Mouse (Mus musculus) regulatory T cell (primary cell): ENCODE results near the gene Gipr.
"Not testable (repeated sequence)": the region's sequence is repeated elsewhere in the genome, so short reads cannot be mapped to it uniquely, and the experiment has no call there.

Source experiments
- in situ Hi-C: fragments of 300-600 bp; cut with MboI, MseI; formaldehyde crosslinking; loops from one replicate; pipeline ENCODE4 v1.15.1; 2025; ENCODE audit warnings: high pct_unique_total_duplicates

The Gipr gene

DNA sequence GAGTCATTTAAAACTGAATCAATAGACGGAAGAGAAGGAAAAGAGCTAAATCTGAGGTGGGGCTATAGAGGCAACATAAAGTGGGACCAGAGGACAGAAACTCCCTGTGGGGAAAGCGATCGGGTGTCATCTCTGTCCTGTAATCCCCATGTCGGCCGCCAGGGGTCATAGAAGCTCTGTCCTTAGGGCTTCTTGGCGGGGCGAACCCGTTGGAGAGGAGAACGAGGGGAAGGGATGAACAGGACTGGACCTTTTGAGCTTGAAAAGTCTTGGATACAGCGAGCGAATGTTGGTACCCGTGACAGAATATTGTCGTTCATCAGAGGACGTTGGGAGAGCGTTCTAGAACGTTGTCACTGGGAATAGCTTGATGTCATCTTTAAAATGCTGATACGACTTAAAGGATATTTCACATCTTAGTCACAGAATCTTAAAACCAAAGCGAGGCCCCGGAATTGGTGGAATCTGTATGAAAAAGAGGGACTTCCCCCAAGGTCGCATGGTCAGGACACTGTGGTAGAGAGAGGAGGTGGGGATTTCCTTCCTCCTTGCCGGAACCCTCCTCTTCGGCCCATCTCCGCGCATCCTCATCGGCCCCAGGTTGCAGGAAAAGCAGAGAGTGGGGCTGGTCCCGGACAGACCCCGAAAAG lies 12.6 kb upstream of the Gipr start:
- in situ Hi-C loops: no loop called here

DNA sequence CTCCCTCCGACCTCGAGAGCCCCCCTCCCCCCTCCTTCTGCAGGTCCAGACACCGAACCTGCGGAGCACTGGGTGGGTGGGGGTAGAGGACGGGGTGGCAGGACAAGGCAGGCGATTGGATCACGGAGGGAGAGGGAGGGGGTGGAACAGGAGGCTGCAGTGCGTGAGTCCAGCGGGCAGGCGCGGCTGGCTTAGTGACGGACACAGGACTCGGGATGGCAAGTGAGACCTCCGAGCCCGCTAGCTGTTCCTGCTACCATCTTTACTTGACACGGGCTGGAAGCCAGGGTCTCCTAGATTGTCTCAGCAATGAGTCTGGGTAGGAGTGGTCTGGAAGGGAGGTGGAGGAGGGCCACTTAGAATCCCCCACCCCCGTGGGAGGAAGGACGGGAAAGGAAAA lies 12.1 kb upstream of the Gipr start:
- in situ Hi-C loops: no loop called here

DNA sequence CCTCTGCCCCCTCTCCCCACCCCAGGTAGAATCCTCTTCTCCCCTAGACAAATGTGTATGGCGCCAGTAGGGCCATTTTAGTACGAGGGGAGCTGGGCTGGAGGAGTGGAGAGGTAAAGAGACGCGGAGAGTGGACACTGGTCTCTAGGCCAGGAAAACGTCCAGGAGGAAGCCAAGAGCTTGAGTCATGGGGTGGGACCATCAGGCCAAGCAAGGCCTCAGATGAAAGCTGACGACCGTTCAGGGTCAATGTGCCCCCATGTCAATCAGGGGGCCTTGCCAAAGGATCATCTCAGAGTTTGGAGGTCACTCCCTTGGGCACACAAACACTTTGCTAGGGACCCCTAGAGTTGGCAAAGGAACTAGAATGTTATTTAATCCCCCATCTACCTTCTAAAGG lies 11.3 kb upstream of the Gipr start:
- in situ Hi-C loops: no loop called here

DNA sequence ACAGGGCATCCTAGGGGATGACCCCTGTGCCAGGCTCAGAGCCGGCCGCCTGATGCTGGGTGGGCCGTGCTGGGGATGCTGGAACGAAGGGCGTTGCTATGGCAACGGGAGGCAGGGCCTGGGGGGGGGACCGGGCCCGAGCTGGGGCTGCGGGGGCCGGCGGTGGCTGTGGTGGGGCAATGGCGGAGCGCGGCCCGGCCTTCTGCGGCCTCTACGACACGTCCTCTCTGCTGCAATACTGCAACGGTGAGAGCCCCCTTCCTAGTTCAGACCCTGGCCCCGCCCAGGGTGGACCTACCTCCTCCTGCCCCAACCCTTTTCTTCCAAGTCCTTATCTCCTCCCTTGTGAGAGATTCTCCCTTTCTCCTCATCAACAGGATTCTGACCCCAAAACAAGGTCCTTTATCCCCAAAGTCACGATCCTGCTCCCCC lies 10.6 kb upstream of the Gipr start:
- in situ Hi-C loops: no loop called here

DNA sequence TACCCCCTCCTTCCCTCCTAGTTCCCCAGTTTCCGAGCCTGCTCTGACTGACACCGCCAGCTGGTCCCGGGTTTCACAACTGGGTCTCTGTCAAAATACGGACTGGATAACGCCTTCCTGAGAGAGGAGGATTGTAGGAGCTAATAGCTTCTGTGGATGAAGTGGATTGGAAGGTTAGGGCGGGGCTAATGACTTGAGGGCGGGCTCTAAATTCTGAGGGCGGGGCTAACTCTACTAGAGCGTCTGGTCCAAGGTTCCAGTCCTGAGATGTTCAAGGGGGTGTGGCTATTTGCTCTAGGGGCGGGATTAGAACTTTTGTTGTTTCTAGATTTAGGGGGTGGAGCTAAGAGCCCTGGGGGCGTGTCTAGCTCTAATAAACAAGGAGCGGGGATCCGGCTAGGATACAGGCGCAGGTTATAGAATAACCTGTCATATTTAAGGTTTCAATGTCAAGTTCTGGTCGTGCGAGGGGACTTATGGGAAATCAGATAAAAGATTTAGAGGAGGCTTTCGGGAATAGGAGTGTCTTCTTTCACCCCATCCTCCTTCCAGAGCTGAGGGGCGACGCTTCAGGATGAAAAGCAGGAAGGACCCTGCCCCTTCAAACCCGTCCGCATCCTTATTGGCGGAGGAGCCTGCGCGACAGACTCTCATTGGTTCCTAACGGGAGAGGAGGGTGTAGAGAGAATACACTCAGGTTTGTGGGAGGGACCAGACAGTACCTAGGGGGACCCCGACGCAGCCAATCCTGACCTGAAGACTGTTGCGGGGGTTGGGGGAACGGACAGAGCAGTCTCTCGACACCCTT lies 10.0 kb upstream of the Gipr start, which contains the start of gene Eml2:
Eml2 (plus strand) TSS at position 714 of the 808 bp plus-strand sequence.
- in situ Hi-C loops: no loop called here

DNA sequence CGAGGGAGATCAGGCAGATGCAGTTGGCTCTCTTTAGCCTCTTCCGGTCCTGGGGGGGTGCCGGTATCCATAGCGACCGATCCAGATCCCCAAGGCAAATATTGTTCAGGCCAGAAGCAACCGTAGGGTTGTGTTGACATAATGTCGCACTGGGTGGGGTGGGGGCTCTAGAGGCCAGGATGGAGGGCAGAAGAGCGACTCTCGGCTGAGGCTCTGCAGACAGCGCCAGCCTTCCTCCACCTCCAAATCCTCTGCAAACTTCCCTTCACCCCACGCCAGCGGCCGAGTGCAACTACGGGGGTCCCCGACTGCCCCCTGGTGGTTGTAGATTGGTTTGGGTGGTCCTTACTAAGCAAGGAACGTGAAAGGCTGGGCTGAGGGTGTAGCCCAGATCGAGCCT lies 6.9 kb upstream of the Gipr start:
- in situ Hi-C loops: no loop called here

DNA sequence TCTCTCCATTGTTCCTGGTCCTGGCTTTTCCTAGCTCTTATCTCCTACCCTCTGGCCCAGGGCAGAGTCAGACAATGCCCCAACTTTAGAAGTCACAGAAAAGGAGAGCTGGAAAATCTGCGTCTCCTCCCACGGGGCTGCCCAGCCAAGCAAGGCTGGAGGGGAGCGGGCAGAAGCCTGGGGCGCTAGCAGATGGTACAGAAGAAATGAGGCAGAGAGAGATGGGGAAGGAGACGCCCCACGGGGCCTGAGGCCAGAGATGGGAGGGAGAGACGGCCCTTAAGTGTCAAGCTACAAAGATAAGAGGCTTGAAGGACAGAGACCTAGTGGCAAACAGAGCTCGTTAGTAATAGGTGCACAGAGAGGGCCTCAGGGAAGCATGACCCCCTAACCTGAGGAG lies 5.9 kb upstream of the Gipr start:
- in situ Hi-C loops: no loop called here

DNA sequence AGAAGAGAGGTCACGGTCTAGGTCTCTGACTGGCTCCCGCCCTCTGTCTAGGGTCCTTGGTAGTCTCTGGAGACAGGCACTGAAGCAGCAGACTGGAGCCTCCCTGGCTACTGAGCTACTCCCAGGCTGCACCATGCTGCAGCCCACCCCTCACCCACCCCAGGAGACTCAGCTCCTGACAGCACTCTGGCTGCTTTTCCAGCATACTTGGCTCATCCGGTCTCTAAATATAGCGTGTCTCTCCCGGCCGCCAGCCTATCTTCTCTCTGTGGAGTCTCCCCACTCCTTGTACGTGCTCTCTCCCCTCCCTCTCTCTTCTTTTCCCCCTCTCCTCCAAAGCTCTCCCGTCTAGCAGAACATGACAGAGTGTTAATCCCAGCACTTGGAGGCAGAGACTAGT lies 4.2 kb upstream of the Gipr start:
- in situ Hi-C loops: no loop called here

DNA sequence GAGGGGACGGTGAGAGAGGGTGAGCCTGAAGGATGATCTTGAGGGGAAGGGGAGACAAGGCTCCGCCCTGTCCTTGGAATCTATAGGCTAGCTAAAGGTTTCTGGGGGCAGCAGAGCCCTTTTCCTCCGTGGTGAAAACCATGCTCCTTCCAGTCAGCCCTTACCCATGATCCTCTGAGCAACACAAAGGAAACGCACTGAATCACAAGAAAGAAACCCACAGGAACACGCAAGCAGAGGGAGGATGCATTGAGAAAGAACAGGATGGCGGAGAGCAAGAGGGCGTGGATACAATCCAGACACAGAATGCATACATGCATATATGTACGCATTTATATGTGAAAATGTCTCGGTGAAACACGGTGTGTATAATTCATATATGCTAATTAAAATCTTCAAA lies 3.6 kb upstream of the Gipr start:
- in situ Hi-C loops: no loop called here

DNA sequence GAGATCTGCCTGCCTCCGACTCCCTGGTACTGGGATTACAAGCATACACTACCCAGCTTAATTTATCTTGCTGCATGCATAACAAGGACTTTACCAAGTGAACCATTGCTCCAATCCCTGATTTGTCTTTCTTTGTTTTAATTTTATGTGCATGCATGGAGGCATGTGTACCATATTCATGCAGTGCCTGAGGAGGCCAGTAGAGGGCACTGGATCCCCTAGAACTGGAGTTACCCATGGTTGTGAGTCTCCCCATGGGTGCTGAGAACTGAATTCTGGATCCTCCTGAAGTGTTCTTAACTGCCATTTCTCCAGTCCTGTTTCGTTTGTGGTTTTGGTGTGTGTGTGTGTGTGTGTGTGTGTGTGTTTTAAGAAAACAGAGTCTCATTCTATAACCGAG lies 1.1 kb upstream of the Gipr start:
- in situ Hi-C loops: no loop called here

DNA sequence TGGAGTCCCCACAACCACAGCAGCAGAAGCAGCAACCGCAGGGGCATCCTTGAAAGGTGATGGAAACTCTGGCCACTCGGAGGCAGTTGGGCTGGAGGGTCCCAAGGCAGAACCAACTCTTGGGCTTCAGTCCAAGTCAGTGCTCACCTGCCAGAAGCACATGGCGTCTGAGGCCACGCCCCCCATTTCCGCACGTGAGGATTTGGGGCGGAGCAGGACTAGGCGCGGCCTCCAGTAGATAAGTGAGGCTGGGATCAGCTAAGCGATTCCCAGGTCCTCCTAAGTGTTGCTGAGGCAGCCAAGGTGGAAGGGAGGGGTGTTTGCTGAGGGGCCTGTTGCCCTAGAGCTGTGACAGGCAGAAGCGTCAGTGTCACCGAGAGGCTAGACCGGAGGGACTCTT lies 949 bp downstream of the Gipr start:
- in situ Hi-C loops: no loop called here

DNA sequence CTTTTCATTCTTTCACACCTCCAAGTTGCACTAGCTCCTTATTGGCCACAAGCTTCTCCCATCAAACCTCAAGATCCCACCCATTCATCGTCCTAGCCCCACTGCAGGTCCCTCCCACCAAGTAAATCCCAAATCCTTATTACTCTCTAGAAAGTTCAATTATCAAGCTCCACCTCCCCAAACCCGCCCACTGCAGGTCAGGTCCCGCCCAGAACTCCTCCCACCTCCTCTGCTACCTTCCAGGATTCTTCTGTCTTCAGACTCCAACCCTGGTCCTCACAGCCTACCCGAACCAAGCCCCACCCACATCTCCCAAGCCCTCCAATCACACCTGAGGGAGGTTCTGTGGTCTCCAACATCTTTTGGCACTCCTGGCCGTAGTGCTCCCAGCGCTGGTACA lies 1.7 kb downstream of the Gipr start:
- in situ Hi-C loops: no loop called here

DNA sequence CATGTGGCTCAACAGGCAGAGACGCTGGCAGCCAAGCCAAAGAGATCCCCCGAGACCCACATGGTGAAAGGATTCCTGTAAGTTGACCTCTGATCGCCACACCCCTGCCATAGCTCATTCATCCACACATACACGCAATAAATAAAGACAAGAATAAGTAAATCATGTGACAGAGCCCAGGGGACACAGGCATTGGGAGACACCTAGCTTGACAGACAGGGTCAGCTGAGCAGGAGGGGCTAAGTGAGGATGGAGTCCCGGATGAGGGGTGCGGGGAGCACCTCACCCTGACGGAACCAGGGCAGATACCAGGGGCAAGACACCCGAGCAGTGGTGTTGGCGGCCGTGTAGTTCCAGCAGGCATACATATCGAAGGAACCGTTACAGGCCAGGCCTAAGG lies 2.2 kb downstream of the Gipr start:
- in situ Hi-C loops: no loop called here

DNA sequence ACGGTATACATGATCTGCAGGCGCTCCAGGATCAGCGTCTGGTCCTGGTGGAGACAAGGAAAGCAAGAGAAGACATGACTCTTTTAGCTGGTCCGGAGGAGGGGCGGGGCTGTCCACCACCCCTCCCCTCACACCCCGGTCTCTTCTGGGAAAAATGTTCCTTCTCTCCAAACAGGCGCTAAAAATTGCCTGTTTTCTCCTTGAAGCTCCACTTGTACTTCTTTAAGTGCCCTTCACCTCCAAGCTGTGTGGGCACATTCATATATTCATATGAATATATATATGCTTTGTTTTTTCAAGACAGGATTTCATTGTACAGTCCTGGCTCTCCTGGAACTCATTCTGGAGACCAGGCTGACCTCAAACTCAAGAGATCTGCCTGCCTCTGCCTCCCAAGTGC lies 3.0 kb downstream of the Gipr start:
- in situ Hi-C loops: no loop called here

DNA sequence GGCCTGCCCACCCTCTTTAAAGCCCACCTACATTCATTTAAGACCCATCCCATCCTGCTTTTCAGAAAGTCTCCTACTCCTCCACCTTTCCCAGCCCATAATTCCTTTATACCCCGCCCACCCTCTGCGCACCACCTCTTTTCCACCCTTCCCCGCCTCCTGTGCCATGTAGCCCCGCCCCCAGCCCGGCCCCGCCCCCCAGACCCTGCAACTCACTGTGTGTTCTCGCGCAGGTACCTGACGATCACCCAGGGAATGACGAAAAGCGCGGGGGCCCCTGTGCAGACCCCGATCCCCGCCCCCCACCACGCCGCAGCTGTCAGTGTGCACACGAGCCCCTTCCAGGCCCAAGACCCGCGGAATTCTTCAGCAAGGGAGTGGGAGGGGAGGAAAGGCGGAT lies 5.8 kb downstream of the Gipr start:
- in situ Hi-C loops: no loop called here

DNA sequence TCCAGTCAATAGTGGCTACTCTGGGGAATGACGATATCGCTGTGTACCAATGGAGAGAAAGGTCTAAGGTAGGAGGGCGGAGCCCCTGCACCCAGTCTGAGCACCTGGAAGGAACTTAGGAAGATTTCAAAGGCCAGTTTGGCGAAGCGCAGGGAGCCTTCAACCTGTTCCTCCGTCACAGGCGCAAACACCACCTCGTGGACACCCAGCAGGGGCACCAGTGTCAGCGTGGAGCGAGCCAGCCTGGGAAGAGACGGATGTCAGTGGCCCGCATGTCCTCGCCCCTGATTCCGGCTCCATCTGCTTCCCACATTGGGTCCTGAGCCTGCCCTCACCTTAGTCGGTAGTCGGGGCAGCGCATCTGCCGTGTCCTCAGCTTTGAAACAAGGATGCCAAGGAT lies 6.5 kb downstream of the Gipr start:
- in situ Hi-C loops: no loop called here

DNA sequence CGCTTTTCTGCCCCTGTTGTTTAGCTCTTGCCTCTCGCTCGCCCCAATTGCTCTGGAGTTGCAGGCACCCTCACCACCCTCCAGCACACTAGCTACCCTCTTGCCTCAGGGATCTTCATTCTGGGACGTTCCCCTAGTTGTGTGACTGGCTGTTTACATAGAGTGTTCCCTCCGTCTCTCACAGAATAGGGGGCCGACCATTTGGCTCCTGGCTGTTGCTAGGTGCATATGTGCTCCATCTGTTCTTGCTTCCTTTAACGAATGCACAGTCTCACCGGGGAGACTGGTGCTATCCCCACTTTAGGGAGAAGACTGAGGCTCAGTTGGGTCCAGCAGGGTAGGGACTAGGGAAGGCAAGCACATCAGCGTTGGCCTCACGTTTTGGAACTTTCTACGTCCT lies 7.3 kb downstream of the Gipr start:
- in situ Hi-C loops: no loop called here

DNA sequence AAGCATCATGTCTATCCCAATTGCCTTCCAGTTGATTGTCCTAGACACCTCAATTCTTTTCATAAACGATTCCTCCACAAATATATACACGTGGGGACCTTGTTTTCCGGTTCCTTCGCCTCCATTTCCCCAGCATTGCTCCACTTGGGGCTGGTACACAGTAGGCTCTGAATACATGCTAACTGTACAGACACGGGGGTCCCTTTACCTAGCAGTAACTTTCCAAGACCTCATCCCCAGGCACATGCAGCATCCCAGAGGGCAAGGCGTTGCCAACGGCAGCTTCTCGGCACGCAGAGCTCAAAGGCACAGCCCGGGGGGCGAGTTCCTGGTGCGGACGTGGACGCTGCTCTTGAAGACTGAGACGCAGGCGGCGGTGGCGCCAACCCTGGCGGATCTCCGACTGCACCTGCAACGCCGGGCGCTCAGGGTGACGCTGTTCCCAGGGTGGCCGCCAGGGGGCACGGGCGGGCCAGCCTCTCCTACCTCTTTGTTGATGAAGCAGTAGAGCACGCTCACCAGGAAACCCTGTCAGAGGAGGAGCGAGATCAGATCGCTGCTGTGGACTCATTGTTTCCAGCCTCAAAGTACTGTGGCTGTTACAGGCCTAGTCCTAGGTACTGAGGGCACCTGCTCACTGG lies 8.6 kb downstream of the Gipr start:
- in situ Hi-C loops: no loop called here

DNA sequence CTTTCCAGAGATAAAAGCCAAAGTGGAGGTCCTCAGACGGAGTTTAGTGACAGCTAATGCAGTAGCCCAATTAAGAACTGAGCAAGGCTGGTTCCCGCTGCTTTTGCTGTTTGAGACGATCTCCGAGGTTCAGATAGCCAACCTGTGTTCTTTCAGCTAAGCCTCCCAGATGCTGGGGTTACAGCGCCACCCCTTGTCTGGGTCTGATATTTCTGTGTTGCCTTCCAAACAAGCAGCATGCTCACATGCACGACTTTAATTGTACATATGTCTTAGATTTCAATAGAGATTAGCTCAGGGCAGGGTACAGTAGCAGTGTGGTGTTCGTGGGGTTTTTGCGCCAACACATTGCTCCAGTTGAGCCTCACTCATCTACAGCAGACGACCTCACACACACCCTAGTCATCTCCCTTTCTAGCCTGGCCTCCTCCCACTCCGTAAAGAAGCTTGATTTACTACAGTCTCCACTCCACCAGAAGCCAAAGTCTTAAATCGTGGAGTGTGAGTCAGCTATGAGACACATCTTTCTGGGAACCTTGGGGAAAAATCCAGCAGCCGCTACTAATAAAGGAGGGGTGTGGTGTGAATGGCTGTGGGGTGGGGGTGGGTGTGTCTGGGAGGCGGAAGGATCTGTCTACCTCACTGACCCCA lies 10.0 kb downstream of the Gipr start:
- in situ Hi-C loops: no loop called here

DNA sequence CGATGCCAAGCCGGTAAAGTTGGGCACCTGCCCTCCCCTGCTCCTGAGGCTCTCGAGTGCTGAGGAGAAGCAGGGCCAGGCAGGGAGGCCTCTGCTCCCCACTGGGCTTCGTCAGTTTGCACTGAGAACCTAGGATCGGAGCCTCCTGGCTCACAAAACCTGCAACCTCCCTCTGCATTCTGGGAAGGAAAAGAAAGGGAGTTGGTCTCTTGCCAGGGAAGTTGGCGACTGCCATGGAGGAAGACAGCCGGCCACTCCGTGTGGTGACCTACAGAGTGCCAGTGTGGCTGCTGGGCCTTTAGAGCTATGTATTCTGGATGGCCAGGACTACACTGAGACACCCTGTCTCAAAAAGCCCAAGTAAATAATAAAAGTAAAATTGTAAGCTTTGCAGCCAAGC lies 11.1 kb downstream of the Gipr start:
- in situ Hi-C loops: no loop called here

DNA sequence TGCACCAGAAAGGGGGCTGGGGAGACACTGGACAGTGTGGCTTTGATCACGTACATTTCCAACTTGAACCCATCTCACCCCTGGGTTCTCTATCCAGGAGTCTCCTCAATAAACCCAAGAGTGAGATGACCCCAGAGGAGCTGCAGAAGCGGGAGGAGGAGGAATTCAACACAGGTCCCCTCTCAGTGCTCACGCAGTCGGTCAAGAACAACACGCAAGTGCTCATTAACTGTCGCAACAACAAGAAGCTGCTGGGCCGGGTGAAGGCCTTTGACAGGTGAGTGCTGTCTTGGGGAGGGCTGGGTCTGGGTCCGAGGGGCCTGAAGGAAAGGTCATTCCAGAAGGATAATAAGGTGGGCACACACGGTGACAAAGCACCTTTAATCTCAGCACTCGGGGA lies 14.8 kb downstream of the Gipr start:
- in situ Hi-C loops: not testable (repeated sequence)

DNA sequence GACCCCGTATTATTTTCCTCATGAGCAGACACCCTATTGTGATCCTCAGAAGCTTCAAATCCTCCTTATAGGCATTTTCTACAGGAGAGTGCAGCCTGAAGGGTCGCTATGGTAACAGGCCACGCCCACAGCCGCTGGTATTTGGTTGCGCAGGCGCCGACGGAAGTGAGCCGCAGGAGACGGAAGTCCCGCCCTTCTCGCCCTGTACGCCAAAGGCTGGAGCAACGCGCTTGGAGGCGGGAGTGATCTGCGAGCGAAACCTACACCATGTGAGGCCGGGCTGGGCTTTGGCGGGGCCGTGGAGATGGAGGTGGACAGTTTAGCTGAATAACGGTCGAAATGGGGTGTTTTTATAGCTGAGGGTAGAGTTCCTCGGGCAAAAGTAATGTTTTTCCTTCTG lies 16.3 kb downstream of the Gipr start, which contains the start of gene Snrpd2:
Snrpd2 (plus strand) TSS at position 97 of the 400 bp plus-strand sequence.
- in situ Hi-C loops: no loop called here
